Mouse (Mus musculus): Measurements from ENCODE around the gene Adgrl1.

DNA sequence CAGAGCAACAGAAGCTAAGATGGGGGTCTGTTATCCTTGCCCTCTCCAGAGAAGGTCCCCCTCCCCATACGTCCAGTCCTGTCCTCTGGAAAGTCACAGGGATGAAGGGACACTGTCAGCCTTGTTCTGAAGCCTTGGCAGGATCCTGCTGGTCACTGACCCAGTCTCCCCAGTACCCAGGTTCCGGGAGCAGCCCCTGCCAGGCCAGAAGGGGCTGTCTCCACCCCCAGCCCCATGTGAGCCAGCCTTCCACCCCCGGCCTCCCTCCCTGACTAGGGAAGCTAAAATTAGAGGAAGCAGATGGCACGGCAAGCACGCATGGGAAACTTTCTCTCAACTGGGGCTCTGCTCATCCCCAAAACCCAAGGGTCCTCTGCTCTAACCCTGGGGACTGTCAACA lies 16.1 kb downstream of the Adgrl1 start:
- TF ChIP-seq CTCF (IDR thresholded peaks at IDR 0.05; ENCODE audit: control insufficient read depth, insufficient read depth, insufficient replicate concordance, low read depth, low read length) (no peak), POLR2A (IDR thresholded peaks at IDR 0.05; ENCODE audit: control insufficient read depth, low read depth, low read length) (no peak)
